Mouse (Mus musculus) myocyte (in vitro differentiated cells): Measurements from ENCODE around the gene H2-Q4. TPM values are rescaled to one million over a fixed set of nuclear protein-coding genes. Genes with fewer than 3 reads are reported as not detected.
"Not testable (repeated sequence)": the region's sequence is repeated elsewhere in the genome, so short reads cannot be mapped to it uniquely, and the experiment has no call there.

Experiments used
- H3K27me3 ChIP-seq: one replicate; pipeline ENCODE4 v1.6.1; 2011; ENCODE audit not compliant: control insufficient read depth, insufficient read depth, insufficient read length
- H3K36me3 ChIP-seq: one replicate; pipeline ENCODE4 v1.6.1; 2011; ENCODE audit not compliant: control insufficient read depth, insufficient read depth
- H3K4me2 ChIP-seq: one replicate; pipeline ENCODE4 v1.6.1; 2011; ENCODE audit warnings: low read depth, control low read depth
- H3K4me3 ChIP-seq: one replicate; pipeline ENCODE4 v1.5.1; 2011; ENCODE audit warnings: mild to moderate bottlenecking, control low read depth, moderate library complexity
- H3K79me2 ChIP-seq: one replicate; pipeline ENCODE4 v1.6.1; 2011; ENCODE audit not compliant: control insufficient read depth, insufficient read depth
- H3ac ChIP-seq: one replicate; pipeline ENCODE4 v1.6.1; 2011; ENCODE audit not compliant: control insufficient read depth, insufficient read length
- CEBPB ChIP-seq: IDR thresholded peaks from 2 replicates; pipeline ENCODE4 v1.6.1; 2011; ENCODE audit warnings: mild to moderate bottlenecking, moderate library complexity; ENCODE audit not compliant: poor library complexity, insufficient read depth, severe bottlenecking
- E2F4 ChIP-seq: IDR thresholded peaks from one replicate; pipeline ENCODE4 v1.6.1; 2011; ENCODE audit warnings: mild to moderate bottlenecking, control low read depth, moderate library complexity; ENCODE audit not compliant: insufficient read depth
- MAX ChIP-seq: IDR thresholded peaks from one replicate; pipeline ENCODE4 v1.6.1; 2011; ENCODE audit warnings: low read depth, mild to moderate bottlenecking, control low read depth
- MYOD1 ChIP-seq, 3 experiments: IDR thresholded peaks; one replicate each; pipeline ENCODE4 v1.6.1; 2011; ENCODE audit warnings: control low read depth in 2 of 3, low read depth in 2 of 3, mild to moderate bottlenecking in 2 of 3, moderate library complexity in 1 of 3; ENCODE audit not compliant: insufficient read length in 2 of 3, control insufficient read depth in 1 of 3
- MYOG ChIP-seq, 3 experiments: IDR thresholded peaks; one replicate each; pipeline ENCODE4 v1.6.1; 2011; ENCODE audit warnings: control low read depth in 2 of 3, low read depth in 2 of 3, mild to moderate bottlenecking in 2 of 3; ENCODE audit not compliant: insufficient read length in 2 of 3, control insufficient read depth in 1 of 3, insufficient read depth in 1 of 3
- POLR2A ChIP-seq: IDR thresholded peaks from one replicate; pipeline ENCODE4 v1.6.1; 2011; ENCODE audit warnings: low read depth, mild to moderate bottlenecking, control low read depth, moderate library complexity; ENCODE audit not compliant: insufficient read length
- POLR2AphosphoS2 ChIP-seq: IDR thresholded peaks from one replicate; pipeline ENCODE4 v1.6.1; 2011; ENCODE audit warnings: low read depth, control low read depth; ENCODE audit not compliant: insufficient read length
- REST ChIP-seq: IDR thresholded peaks from one replicate; pipeline ENCODE4 v1.6.1; 2011; ENCODE audit warnings: mild to moderate bottlenecking, control low read depth, moderate library complexity; ENCODE audit not compliant: insufficient read depth, insufficient read length
- SRF ChIP-seq: IDR thresholded peaks from one replicate; pipeline ENCODE4 v1.6.1; 2011; ENCODE audit warnings: low read depth; ENCODE audit not compliant: control insufficient read depth, insufficient read length
- TCF12 ChIP-seq: IDR thresholded peaks from one replicate; pipeline ENCODE4 v1.6.1; 2011; ENCODE audit warnings: mild to moderate bottlenecking, control low read depth; ENCODE audit not compliant: poor library complexity, insufficient read depth, severe bottlenecking
- TCF3 ChIP-seq: IDR thresholded peaks from one replicate; pipeline ENCODE4 v1.6.1; 2011; ENCODE audit warnings: low read depth, control low read depth; ENCODE audit not compliant: insufficient read length
- USF1 ChIP-seq: IDR thresholded peaks from one replicate; pipeline ENCODE4 v1.6.1; 2011; ENCODE audit warnings: low read depth, mild to moderate bottlenecking, control low read depth, moderate library complexity
- polyA plus RNA-seq: library from polyadenylated mRNA; unstranded; fragments of >200 nt; fragmentation: generic; extraction: Trizol; gene quantifications from one replicate; pipeline ENCODE4 v1.2.1, GENCODE M21; 2012; ENCODE audit warnings: missing spikeins

The H2-Q4 gene
- polyA plus RNA-seq = 8.3 TPM

GRCm38 (mm10) chr17:35379369-35379728, at the start of gene H2-Q4:
Gene H2-Q4 (plus strand): TSS chr17:35379617.
- H3K4me2 ChIP-seq = peak within 1 kb of the TSS; percentile 71
- H3K27me3 ChIP-seq = no peaks in the 10 kb centered on the region
- no peak within 1 kb of the TSS for H3ac ChIP-seq
- H3K36me3 ChIP-seq = no peaks in the 10 kb centered on the region
- TF ChIP-seq POLR2A (peak; percentile 70), E2F4 (no peak), POLR2AphosphoS2 (peak; percentile 48)
- no peaks in the 10 kb centered on the region for H3K79me2 ChIP-seq
- H3K4me3 ChIP-seq = peak within 1 kb of the TSS; percentile 39

GRCm38 (mm10) chr17:35329714-35330113, 49.7 kb upstream of the H2-Q4 start:
- not testable (repeated sequence) for H3K36me3 ChIP-seq, H3K79me2 ChIP-seq, H3K4me2 ChIP-seq, H3K4me3 ChIP-seq, H3ac ChIP-seq, H3K27me3 ChIP-seq

- H3K4me3 ChIP-seq, H3K27me3 ChIP-seq, H3K4me2 ChIP-seq, H3ac ChIP-seq, H3K79me2 ChIP-seq, H3K36me3 ChIP-seq: not testable (repeated sequence)
These were observed 47.9 kb upstream of the H2-Q4 start for GRCm38 (mm10) chr17:35331546-35331945.

GRCm38 (mm10) chr17:35342071-35342671, 37.2 kb upstream of the H2-Q4 start, which contains the start of gene H2-Q2:
Gene H2-Q2 (plus strand): TSS chr17:35342242.
- no peaks in the 10 kb centered on the region for H3K27me3 ChIP-seq
- no peak for TF ChIP-seq USF1
- TF ChIP-seq TCF3 = no peak
- no peak for TF ChIP-seq SRF
- no peak for TF ChIP-seq MYOD1 (IDR thresholded peaks at IDR 0.05; ENCODE audit: control insufficient read depth in 1 of 3, insufficient read length in 2 of 3, low read depth in 2 of 3)
- no peak for TF ChIP-seq MAX
- no peak for TF ChIP-seq TCF12
- TF ChIP-seq CEBPB = no peak
- TF ChIP-seq REST = no peak
- no peak for TF ChIP-seq E2F4
- TF ChIP-seq MYOG (IDR thresholded peaks at IDR 0.05; ENCODE audit: control insufficient read depth in 1 of 3, insufficient read depth in 1 of 3, insufficient read length in 2 of 3, low read depth in 2 of 3) = no peak
- TF ChIP-seq POLR2AphosphoS2 = no peak
- no peak for TF ChIP-seq POLR2A

GRCm38 (mm10) chr17:35342711-35343476, 36.5 kb upstream of the H2-Q4 start:
- Histone ChIP-seq H3K4me3 (no peak overlapping the region), H3K79me2 (no peaks in the 10 kb centered on the region), H3K36me3 (no peaks in the 10 kb centered on the region), H3K27me3 (no peaks in the 10 kb centered on the region), H3ac (no peak overlapping the region), H3K4me2 (no peak overlapping the region)
- TF ChIP-seq POLR2AphosphoS2 = no peak
- no peak for TF ChIP-seq CEBPB
- no peak for TF ChIP-seq E2F4
- no peak for TF ChIP-seq POLR2A
- no peak for TF ChIP-seq MAX
- no peak for TF ChIP-seq TCF3
- TF ChIP-seq SRF = no peak
- TF ChIP-seq MYOG (IDR thresholded peaks at IDR 0.05; ENCODE audit: control insufficient read depth in 1 of 3, insufficient read depth in 1 of 3, insufficient read length in 2 of 3, low read depth in 2 of 3) = no peak
- TF ChIP-seq USF1 = no peak

More at GRCm38 (mm10) chr17:35342071-35342671, 37.2 kb upstream of the H2-Q4 start, which contains the start of gene H2-Q2:
- Histone ChIP-seq H3K4me3 (no peak within 1 kb of the TSS), H3K79me2 (no peaks in the 10 kb centered on the region), H3K36me3 (no peaks in the 10 kb centered on the region), H3ac (no peak within 1 kb of the TSS), H3K4me2 (no peak within 1 kb of the TSS)

- not testable (repeated sequence) for H3K27me3 ChIP-seq, H3K4me2 ChIP-seq, H3K4me3 ChIP-seq, H3K79me2 ChIP-seq, H3ac ChIP-seq, H3K36me3 ChIP-seq
These were observed 31.8 kb upstream of the H2-Q4 start for GRCm38 (mm10) chr17:35347659-35348058.

- H3K4me3 ChIP-seq, H3K27me3 ChIP-seq, H3K4me2 ChIP-seq, H3K36me3 ChIP-seq, H3K79me2 ChIP-seq, H3ac ChIP-seq: not testable (repeated sequence)
These were observed 26.1 kb upstream of the H2-Q4 start for GRCm38 (mm10) chr17:35353275-35353674.
